Mouse (Mus musculus) forebrain, embryonic 11.5 days (tissue): ENCODE measurements at regions not wholly inside any gene's neighbourhood (a gene's known extent, or its start where the extent isn't known, plus 50 kb on each side); places are given as distances from the start of the nearest gene placed in this dataset.

Experiments
- ATAC-seq: fragments of 200-750 bp; cut with Nextera tagmentation; replicated peaks from 2 replicates; pipeline ENCODE4 v1.8.0; 2017; ENCODE audit warnings: moderate TSS enrichment; ENCODE audit not compliant: low FRiP score
- DNase-seq: peaks from one replicate; pipeline ENCODE4 v3.0.0-alpha.2; 2017; ENCODE audit warnings: low spot score
- H3K27ac ChIP-seq: fragments of 300-500 bp; sonication (generic); 2 replicates; pipeline ENCODE4 v1.5.1; 2014; ENCODE audit warnings: low read depth, low read length
- H3K27me3 ChIP-seq: fragments of 300-500 bp; sonication (generic); 2 replicates; pipeline ENCODE4 v1.6.1; 2014; ENCODE audit warnings: mild to moderate bottlenecking, low read length, mixed read lengths; ENCODE audit not compliant: control insufficient read depth, insufficient read depth
- H3K36me3 ChIP-seq: fragments of 300-500 bp; sonication (generic); 2 replicates; pipeline ENCODE4 v1.6.1; 2014; ENCODE audit warnings: mild to moderate bottlenecking, low read length, moderate library complexity, mixed read lengths; ENCODE audit not compliant: control insufficient read depth, insufficient read depth
- H3K4me1 ChIP-seq: fragments of 300-500 bp; sonication (generic); replicated peaks from 2 replicates; pipeline ENCODE4 v1.6.1; 2014; ENCODE audit warnings: low read length, mixed read lengths; ENCODE audit not compliant: control insufficient read depth, insufficient read depth
- H3K4me2 ChIP-seq: fragments of 300-500 bp; sonication (generic); 2 replicates; pipeline ENCODE4 v1.6.1; 2014; ENCODE audit warnings: low read depth, mild to moderate bottlenecking, low read length, moderate library complexity, mixed read lengths; ENCODE audit not compliant: severe bottlenecking
- H3K4me3 ChIP-seq: fragments of 300-500 bp; sonication (generic); 2 replicates; pipeline ENCODE4 v1.5.1; 2014; ENCODE audit warnings: low read depth, low read length
- H3K9ac ChIP-seq: fragments of 300-500 bp; sonication (generic); 2 replicates; pipeline ENCODE4 v1.6.1; 2014; ENCODE audit warnings: low read length
- H3K9me3 ChIP-seq: fragments of 300-500 bp; sonication (generic); 2 replicates; pipeline ENCODE4 v1.6.1; 2016; ENCODE audit warnings: low read length, mixed read lengths; ENCODE audit not compliant: control insufficient read depth
- WGBS: fragments of 180-500 bp; shearing (Covaris S2); extraction: QIAGEN DNeasy Blood & Tissue Kit; methylation state at CpG from one replicate; pipeline ENCODE4 v1.1.7; 2014; 5-methylcytosine and 5-hydroxymethylcytosine counted together

- H3K27me3 ChIP-seq: no peaks in the 10 kb centered on the region
- peaks cover 9% of the 10 kb centered on the region; the same call in 1 of the 2 replicates for H3K4me1 ChIP-seq
- peak overlapping the region; percentile 82 for H3K27ac ChIP-seq
- H3K4me2 ChIP-seq: no peak overlapping the region
- no peaks in the 10 kb centered on the region for H3K36me3 ChIP-seq
- H3K4me3 ChIP-seq: no peak overlapping the region
- 84% methylated on average over 5 of the region's 5 CpGs for WGBS
- no peaks in the 10 kb centered on the region for H3K9me3 ChIP-seq
- no peak overlapping the region for H3K9ac ChIP-seq
- ATAC-seq (no peak), DNase-seq (no peak)
Measured at GRCm38 (mm10) chr12:12529541-12529940, 267.6 kb downstream of the Fam49a start.

DNA sequence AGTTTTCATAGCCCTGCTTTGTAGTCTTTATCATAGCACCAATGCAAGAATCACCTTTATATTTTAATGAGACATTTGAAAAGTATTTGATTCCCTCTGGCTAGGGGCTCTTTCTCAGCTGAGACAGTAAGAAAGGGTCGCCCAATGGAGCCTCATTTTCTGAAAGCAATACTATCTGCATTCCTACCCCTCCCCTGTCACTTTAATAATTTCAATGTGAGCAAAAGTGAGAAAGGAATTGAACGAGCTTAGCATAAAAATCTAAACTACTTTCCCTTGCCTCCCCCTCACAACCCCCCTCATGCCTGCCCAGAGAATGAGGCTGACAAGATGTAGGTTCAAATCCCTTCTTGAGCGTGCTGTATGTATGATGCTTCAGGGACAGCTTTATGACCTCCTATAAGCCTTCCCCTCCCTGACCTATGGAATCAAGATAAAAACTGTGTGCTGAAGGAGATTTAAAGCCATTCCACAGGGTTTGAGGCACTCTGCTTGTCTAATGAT lies 266.6 kb downstream of the Fam49a start:
- DNase-seq (peak; percentile 62), ATAC-seq (peak; percentile 49; the same call in 1 of the 2 replicates)
- Histone ChIP-seq H3K4me2 (no peak overlapping the region), H3K9me3 (no peaks in the 10 kb centered on the region), H3K36me3 (no peaks in the 10 kb centered on the region), H3K9ac (no peak overlapping the region), H3K4me1 (peaks cover 9% of the 10 kb centered on the region; the same call in 1 of the 2 replicates), H3K27ac (peak overlapping the region; percentile 82), H3K4me3 (no peak overlapping the region), H3K27me3 (no peaks in the 10 kb centered on the region)
- WGBS: 16% methylated on average over 3 of the region's 3 CpGs

DNA sequence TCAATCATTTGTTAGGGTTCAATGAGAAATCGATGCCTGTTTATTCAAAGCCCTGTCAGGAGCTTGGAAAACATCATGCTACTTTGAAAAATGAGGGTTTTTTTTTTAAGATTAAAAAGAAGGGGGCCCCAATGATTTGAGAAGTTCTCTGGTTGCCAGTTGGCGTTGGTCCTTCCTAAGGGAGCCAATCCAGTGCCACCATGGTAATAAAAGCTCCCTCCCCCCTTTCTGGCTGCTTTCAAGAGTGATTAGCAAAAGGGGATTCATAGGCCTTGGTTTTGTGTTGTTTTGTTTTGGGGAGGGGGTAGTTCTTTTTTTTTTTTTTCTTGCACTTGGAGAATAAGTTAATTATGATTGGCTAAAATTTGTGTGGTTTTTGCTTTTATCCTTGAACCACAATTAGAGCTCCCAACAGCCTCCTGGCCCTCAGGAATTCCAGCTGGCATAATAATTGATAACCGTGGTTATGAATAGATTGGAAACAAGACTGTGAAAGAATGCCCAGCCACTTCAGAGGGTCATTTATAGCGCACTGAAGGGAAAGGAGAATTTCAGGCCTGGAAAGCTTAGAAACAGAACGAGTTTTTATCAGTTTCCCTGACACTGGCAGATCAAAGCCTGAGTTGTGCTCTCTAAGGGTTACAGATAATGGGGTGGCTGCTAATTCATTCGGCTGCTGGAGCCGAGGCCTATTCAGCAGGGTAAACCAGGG lies 266.0 kb downstream of the Fam49a start:
- no peak overlapping the region for H3K4me2 ChIP-seq
- 16% methylated on average over 7 of the region's 7 CpGs for WGBS
- peaks cover 9% of the 10 kb centered on the region; the same call in 1 of the 2 replicates for H3K4me1 ChIP-seq

DNA sequence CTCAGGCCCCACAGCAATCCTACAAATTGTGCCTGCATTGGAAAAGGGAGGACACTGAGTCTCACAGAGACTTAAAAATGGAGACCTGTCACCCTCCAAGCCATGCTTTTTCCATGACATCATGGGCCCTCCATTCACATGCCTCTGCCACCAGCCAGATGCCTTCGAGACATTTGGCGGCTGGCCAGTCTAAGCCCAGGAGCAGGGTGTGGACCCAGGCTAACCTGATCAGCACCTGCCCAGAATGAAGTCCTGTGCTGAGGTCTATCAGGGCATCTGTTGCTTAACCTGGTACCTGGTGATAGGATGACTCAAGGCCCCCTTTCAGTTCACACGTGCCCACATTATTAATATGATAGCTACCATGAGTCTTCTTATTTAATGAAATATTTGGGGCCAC lies 265.4 kb downstream of the Fam49a start:
- Histone ChIP-seq H3K4me3 (no peak overlapping the region), H3K9me3 (no peaks in the 10 kb centered on the region), H3K4me1 (peaks cover 9% of the 10 kb centered on the region; the same call in 1 of the 2 replicates), H3K9ac (no peak overlapping the region), H3K4me2 (no peak overlapping the region), H3K27ac (peak overlapping the region; percentile 75), H3K36me3 (no peaks in the 10 kb centered on the region), H3K27me3 (no peaks in the 10 kb centered on the region)
- DNase-seq: peak; percentile 68
- ATAC-seq: peak; percentile 72
- WGBS: 53% methylated on average over 3 of the region's 3 CpGs

More for the DNA sequence above, 266.0 kb downstream of the Fam49a start:
- Histone ChIP-seq H3K27me3 (no peaks in the 10 kb centered on the region), H3K9me3 (no peaks in the 10 kb centered on the region), H3K27ac (peak overlapping the region; percentile 82), H3K36me3 (no peaks in the 10 kb centered on the region), H3K9ac (no peak overlapping the region), H3K4me3 (no peak overlapping the region)
- ATAC-seq (peak; percentile 90), DNase-seq (no peak)

DNA sequence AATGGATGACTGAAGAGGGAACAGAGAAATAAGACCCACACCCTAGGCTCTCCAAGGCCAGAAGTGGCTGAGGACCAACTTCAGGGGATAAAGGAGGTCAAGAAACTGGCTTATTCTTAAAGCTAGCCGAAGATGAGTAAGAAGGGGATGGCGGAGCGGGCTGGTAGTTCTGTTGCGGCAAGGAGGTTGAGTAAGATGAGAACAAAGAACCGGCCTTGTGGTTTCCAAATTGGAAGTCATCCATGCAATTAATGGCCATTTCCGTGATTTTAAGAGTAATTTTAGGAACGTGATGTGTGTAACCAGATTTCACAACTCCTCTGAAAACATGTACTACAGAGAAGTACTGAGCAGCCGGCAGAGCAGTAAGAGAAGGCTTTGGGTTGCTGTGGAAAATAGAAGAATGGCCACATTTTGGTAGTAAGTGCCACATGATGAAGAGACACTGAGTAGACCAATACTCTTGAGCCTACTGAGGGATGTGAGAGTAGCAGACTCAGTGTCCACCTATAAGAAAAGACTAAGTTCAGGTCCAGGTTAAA lies 258.4 kb downstream of the Fam49a start:
- H3K27ac ChIP-seq: no peak overlapping the region
- no peak overlapping the region for H3K4me2 ChIP-seq
- H3K9me3 ChIP-seq: no peaks in the 10 kb centered on the region
- ATAC-seq (no peak), DNase-seq (no peak)
- WGBS: 95% methylated on average over 8 of the region's 8 CpGs
- H3K27me3 ChIP-seq: no peaks in the 10 kb centered on the region
- H3K4me1 ChIP-seq: peaks cover 2% of the 10 kb centered on the region; the same call in 1 of the 2 replicates
- H3K4me3 ChIP-seq: no peak overlapping the region
- no peaks in the 10 kb centered on the region for H3K36me3 ChIP-seq
- no peak overlapping the region for H3K9ac ChIP-seq

DNA sequence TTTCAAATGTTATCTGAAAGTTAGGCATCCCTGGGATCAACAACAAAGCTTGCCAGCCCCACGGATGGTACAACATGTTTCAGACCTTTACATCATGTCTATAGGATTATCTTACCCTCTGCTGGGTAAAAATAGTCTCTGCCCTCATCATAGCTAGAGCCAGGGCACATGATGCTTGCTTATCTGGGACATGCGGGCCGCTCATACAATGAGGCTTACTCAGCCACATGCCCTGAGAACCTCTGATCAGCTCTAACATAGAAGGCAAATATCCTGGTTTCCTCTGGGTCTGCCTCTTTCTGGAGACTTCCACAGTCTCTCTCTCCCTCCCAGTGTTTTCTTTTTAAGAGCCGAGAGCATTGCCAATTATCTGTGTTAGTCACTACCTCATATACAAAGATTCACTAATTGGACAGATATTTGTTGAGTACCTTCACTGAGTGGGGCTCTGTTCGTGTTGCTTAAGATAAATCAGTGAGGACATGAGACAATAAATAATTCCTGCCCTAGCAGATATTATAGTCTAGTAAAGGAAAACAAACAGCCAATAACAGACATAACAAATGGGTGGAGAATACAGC lies 256.6 kb downstream of the Fam49a start:
- Histone ChIP-seq H3K9me3 (no peaks in the 10 kb centered on the region), H3K9ac (no peak overlapping the region)

DNA sequence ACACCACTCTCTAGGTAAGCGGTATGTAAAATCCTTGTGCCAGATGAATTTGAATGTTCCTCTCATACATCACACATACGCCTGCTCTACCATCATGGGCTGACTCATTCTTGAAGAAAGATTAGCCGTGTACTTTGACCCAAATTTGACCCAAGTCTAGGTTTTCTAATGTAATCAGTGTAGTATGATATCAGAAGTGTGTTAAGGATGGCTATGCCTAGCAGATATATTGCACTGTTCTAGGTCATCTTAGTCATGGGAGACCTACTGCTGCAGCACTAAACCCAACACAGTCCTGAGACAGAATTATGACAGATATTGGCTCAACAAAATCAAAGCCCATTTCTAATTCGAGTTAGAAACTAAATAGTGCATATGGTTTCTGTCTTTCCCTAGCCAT lies 255.1 kb downstream of the Fam49a start:
- H3K27ac ChIP-seq: no peak overlapping the region
- WGBS: 88% methylated on average over 4 of the region's 4 CpGs

More for the DNA sequence above, 256.6 kb downstream of the Fam49a start:
- DNase-seq (no peak), ATAC-seq (no peak)
- Histone ChIP-seq H3K36me3 (no peaks in the 10 kb centered on the region), H3K27me3 (no peaks in the 10 kb centered on the region), H3K4me2 (no peak overlapping the region), H3K4me1 (peaks cover 2% of the 10 kb centered on the region; the same call in 1 of the 2 replicates), H3K4me3 (no peak overlapping the region), H3K27ac (no peak overlapping the region)
- 69% methylated on average over 5 of the region's 5 CpGs for WGBS

GRCm38 (mm10) chr12:12510764-12511163 lies 248.8 kb downstream of the Fam49a start:
- Histone ChIP-seq H3K4me3 (no peak overlapping the region), H3K9ac (no peak overlapping the region), H3K9me3 (no peaks in the 10 kb centered on the region), H3K4me1 (peaks cover 12% of the 10 kb centered on the region; the same call in 1 of the 2 replicates), H3K27me3 (no peaks in the 10 kb centered on the region), H3K4me2 (no peak overlapping the region), H3K36me3 (no peaks in the 10 kb centered on the region), H3K27ac (no peak overlapping the region)
- ATAC-seq (no peak), DNase-seq (no peak)

More for the DNA sequence above, 255.1 kb downstream of the Fam49a start:
- Histone ChIP-seq H3K9me3 (no peaks in the 10 kb centered on the region), H3K4me3 (no peak overlapping the region), H3K4me1 (peaks cover 2% of the 10 kb centered on the region; the same call in 1 of the 2 replicates), H3K4me2 (no peak overlapping the region), H3K36me3 (no peaks in the 10 kb centered on the region), H3K9ac (no peak overlapping the region), H3K27me3 (no peaks in the 10 kb centered on the region)
- ATAC-seq (no peak), DNase-seq (no peak)
